Mouse (Mus musculus) CH12.LX (cell line): Measurements from ENCODE around the gene Syncrip.

Experiments used
- CHD2 ChIP-seq: IDR thresholded peaks from 2 replicates; pipeline ENCODE4 v1.6.1; 2011; ENCODE audit warnings: low read length, improper control_type of control experiment
- CTCF ChIP-seq, 2 experiments: IDR thresholded peaks in 1 of 2; conservative IDR thresholded peaks in 1 of 2; 2 replicates each; pipeline ENCODE4 v1.5.1; 2011 to 2012; ENCODE audit warnings: low read depth in 2 of 2, low read length in 2 of 2, improper control_type of control experiment in 1 of 2, inconsistent platforms in 1 of 2, mild to moderate bottlenecking in 1 of 2, moderate library complexity in 1 of 2
- NRF1 ChIP-seq: IDR thresholded peaks from 2 replicates; pipeline ENCODE4 v1.6.1; 2014; ENCODE audit warnings: low read depth, mild to moderate bottlenecking, inconsistent platforms, low read length, improper control_type of control experiment, moderate library complexity
- POLR2A ChIP-seq: IDR thresholded peaks from 2 replicates; pipeline ENCODE4 v1.6.1; 2011; ENCODE audit warnings: low read depth, mild to moderate bottlenecking, improper control_type of control experiment, low read length
- POLR2AphosphoS2 ChIP-seq: IDR thresholded peaks from 2 replicates; pipeline ENCODE4 v1.6.1; 2011; ENCODE audit warnings: low read depth, low read length, improper control_type of control experiment
- RCOR1 ChIP-seq: conservative IDR thresholded peaks from 2 replicates; pipeline ENCODE4 v1.6.1; 2012; ENCODE audit warnings: low read depth, mild to moderate bottlenecking, inconsistent platforms, low read length, improper control_type of control experiment

DNA sequence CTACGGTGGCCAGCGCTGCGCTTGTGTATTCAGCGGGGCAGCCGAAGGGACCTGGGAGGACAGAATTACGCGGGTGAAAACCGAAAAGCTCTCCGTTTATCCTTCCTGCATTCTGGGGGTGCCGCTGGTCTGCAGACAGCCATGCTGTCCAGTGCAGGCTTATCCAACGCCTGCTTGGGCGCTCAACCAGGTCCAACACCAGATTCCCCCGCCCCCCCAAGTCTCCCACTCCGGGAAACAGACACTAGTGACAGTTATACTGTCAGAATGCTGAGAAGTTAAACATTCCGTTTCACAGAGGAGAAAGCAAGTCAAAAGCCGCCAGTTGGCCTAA is 40.9 kb upstream of the Syncrip start:
- TF ChIP-seq POLR2A, result no peak
- no peak for TF ChIP-seq CTCF (conservative IDR thresholded peaks at IDR 0.05 in 1 of 2, IDR thresholded peaks at IDR 0.05 in 1 of 2; ENCODE audit: low read depth in 2 of 2, low read length in 2 of 2)
- TF ChIP-seq RCOR1, result no peak
- TF ChIP-seq NRF1, result no peak
- TF ChIP-seq CHD2, result no peak
- TF ChIP-seq POLR2AphosphoS2, result no peak
